Mouse (Mus musculus) MEL (cell line): ENCODE measurements around the gene Endog. TPM values are rescaled to one million over a fixed set of nuclear protein-coding genes. Genes with fewer than 3 reads are reported as not detected.
"Not testable (repeated sequence)": the region's sequence is repeated elsewhere in the genome, so short reads cannot be mapped to it uniquely, and the experiment has no call there.

ENCODE experiments used
- DNase-seq: peaks from one replicate; pipeline ENCODE4 v3.0.0; 2011; ENCODE audit warnings: low read depth, low spot score
- H3K27ac ChIP-seq: 2 replicates; pipeline ENCODE4 v1.5.1; 2012; ENCODE audit warnings: low read depth, mild to moderate bottlenecking, control low read depth, low read length, moderate library complexity; ENCODE audit not compliant: control insufficient read depth
- H3K27me3 ChIP-seq, 2 experiments: fragments of 150-350 bp in 1 of 2; sonication (generic) in 1 of 2; 2 replicates each; pipeline ENCODE4 v1.6.1; 2012; ENCODE audit warnings: low read length in 2 of 2, mild to moderate bottlenecking in 2 of 2, improper control_type of control experiment in 1 of 2, moderate library complexity in 1 of 2; ENCODE audit not compliant: insufficient read depth in 2 of 2, control insufficient read depth in 1 of 2
- H3K36me3 ChIP-seq, 2 experiments: 2 replicates each; pipeline ENCODE4 v1.6.1; 2012 to 2014; ENCODE audit warnings: low read length in 2 of 2, improper control_type of control experiment in 1 of 2, inconsistent platforms in 1 of 2, mild to moderate bottlenecking in 1 of 2; ENCODE audit not compliant: insufficient read depth in 2 of 2, control insufficient read depth in 1 of 2
- H3K4me1 ChIP-seq, 2 experiments: fragments of 150-350 bp in 1 of 2; sonication (generic) in 1 of 2; 2 replicates each; pipeline ENCODE4 v1.6.1; 2012; ENCODE audit warnings: low read length in 2 of 2, improper control_type of control experiment in 1 of 2, mild to moderate bottlenecking in 1 of 2; ENCODE audit not compliant: insufficient read depth in 2 of 2, control insufficient read depth in 1 of 2
- H3K4me3 ChIP-seq, 2 experiments: fragments of 150-350 bp in 1 of 2; sonication (generic) in 1 of 2; 2 replicates each; pipeline ENCODE4 v1.5.1; 2012; ENCODE audit warnings: low read depth in 2 of 2, low read length in 2 of 2, mild to moderate bottlenecking in 2 of 2, moderate library complexity in 2 of 2, control low read depth in 1 of 2, improper control_type of control experiment in 1 of 2; ENCODE audit not compliant: control insufficient read depth in 1 of 2, insufficient read depth in 1 of 2
- H3K79me2 ChIP-seq: 2 replicates; pipeline ENCODE4 v1.6.1; 2012; ENCODE audit warnings: mild to moderate bottlenecking, low read length, moderate library complexity; ENCODE audit not compliant: control insufficient read depth, poor library complexity, insufficient read depth
- H3K9ac ChIP-seq: 2 replicates; pipeline ENCODE4 v1.6.1; 2012; ENCODE audit warnings: low read depth, mild to moderate bottlenecking, control low read depth, low read length, moderate library complexity; ENCODE audit not compliant: control insufficient read depth, poor library complexity, severe bottlenecking
- H3K9me3 ChIP-seq: fragments of 150-350 bp; sonication (generic); replicated peaks from 2 replicates; pipeline ENCODE4 v1.6.1; 2012; ENCODE audit warnings: mild to moderate bottlenecking, low read length, improper control_type of control experiment, moderate library complexity; ENCODE audit not compliant: insufficient read depth
- BHLHE40 ChIP-seq: IDR thresholded peaks from 2 replicates; pipeline ENCODE4 v1.6.1; 2012; ENCODE audit warnings: low read depth, mild to moderate bottlenecking, inconsistent platforms, low read length, improper control_type of control experiment, borderline replicate concordance
- CHD1 ChIP-seq: IDR thresholded peaks from 2 replicates; pipeline ENCODE4 v1.6.1; 2012; ENCODE audit warnings: low read depth, mild to moderate bottlenecking, inconsistent platforms, low read length, improper control_type of control experiment
- ELF1 ChIP-seq: IDR thresholded peaks from 2 replicates; pipeline ENCODE4 v1.6.1; 2014; ENCODE audit warnings: low read depth, mild to moderate bottlenecking, inconsistent platforms, low read length, improper control_type of control experiment, moderate library complexity
- EP300 ChIP-seq, 2 experiments: IDR thresholded peaks; 2 replicates each; pipeline ENCODE4 v1.6.1; 2011; ENCODE audit warnings: improper control_type of control experiment in 2 of 2, low read length in 2 of 2, low read depth in 1 of 2, mild to moderate bottlenecking in 1 of 2
- HCFC1 ChIP-seq: IDR thresholded peaks from 2 replicates; pipeline ENCODE4 v1.6.1; 2012; ENCODE audit warnings: low read depth, mild to moderate bottlenecking, inconsistent platforms, low read length, improper control_type of control experiment, moderate library complexity
- JUND ChIP-seq: IDR thresholded peaks from 2 replicates; pipeline ENCODE4 v1.6.1; 2011; ENCODE audit warnings: low read depth, mild to moderate bottlenecking, improper control_type of control experiment, low read length
- MAFK ChIP-seq: IDR thresholded peaks from 2 replicates; pipeline ENCODE4 v1.6.1; 2011; ENCODE audit warnings: low read depth, mild to moderate bottlenecking, low read length, improper control_type of control experiment, borderline replicate concordance
- MAX ChIP-seq: IDR thresholded peaks from 2 replicates; pipeline ENCODE4 v1.6.1; 2011; ENCODE audit warnings: low read length, improper control_type of control experiment
- MXI1 ChIP-seq: IDR thresholded peaks from 2 replicates; pipeline ENCODE4 v1.6.1; 2011; ENCODE audit warnings: mild to moderate bottlenecking, low read depth, low read length, improper control_type of control experiment
- MYC ChIP-seq: IDR thresholded peaks from 2 replicates; pipeline ENCODE4 v1.6.1; 2011; ENCODE audit warnings: low read depth, mild to moderate bottlenecking, low read length, improper control_type of control experiment, moderate library complexity
- NRF1 ChIP-seq: IDR thresholded peaks from 2 replicates; pipeline ENCODE4 v1.6.1; 2014; ENCODE audit warnings: low read depth, mild to moderate bottlenecking, inconsistent platforms, low read length, improper control_type of control experiment, moderate library complexity; ENCODE audit not compliant: poor library complexity, insufficient read depth, severe bottlenecking
- POLR2A ChIP-seq, 2 experiments: IDR thresholded peaks; 2 replicates each; pipeline ENCODE4 v1.6.1; 2011 to 2012; ENCODE audit warnings: low read length in 2 of 2, mild to moderate bottlenecking in 2 of 2, control low read depth in 1 of 2, improper control_type of control experiment in 1 of 2, low read depth in 1 of 2, moderate library complexity in 1 of 2; ENCODE audit not compliant: control insufficient read depth in 1 of 2, insufficient read depth in 1 of 2, poor library complexity in 1 of 2
- POLR2AphosphoS2 ChIP-seq: IDR thresholded peaks from 2 replicates; pipeline ENCODE4 v1.6.1; 2011; ENCODE audit warnings: low read length, improper control_type of control experiment
- RCOR1 ChIP-seq: IDR thresholded peaks from 2 replicates; pipeline ENCODE4 v1.6.1; 2012; ENCODE audit warnings: low read depth, mild to moderate bottlenecking, inconsistent platforms, low read length, improper control_type of control experiment
- SMC3 ChIP-seq: IDR thresholded peaks from 2 replicates; pipeline ENCODE4 v1.6.1; 2011; ENCODE audit warnings: low read depth, low read length, improper control_type of control experiment
- TAL1 ChIP-seq: IDR thresholded peaks from 2 replicates; pipeline ENCODE4 v1.6.1; 2012; ENCODE audit warnings: mild to moderate bottlenecking, inconsistent platforms, low read length, moderate library complexity, mixed read lengths
- TCF12 ChIP-seq: IDR thresholded peaks from 2 replicates; pipeline ENCODE4 v1.6.1; 2014; ENCODE audit warnings: low read depth, mild to moderate bottlenecking, inconsistent platforms, low read length, improper control_type of control experiment, moderate library complexity
- USF1 ChIP-seq: IDR thresholded peaks from 2 replicates; pipeline ENCODE4 v1.6.1; 2014; ENCODE audit warnings: low read depth, mild to moderate bottlenecking, inconsistent platforms, low read length, improper control_type of control experiment, moderate library complexity
- ZC3H11A ChIP-seq: IDR thresholded peaks from 2 replicates; pipeline ENCODE4 v1.6.1; 2012; ENCODE audit warnings: low read depth, mild to moderate bottlenecking, inconsistent platforms, low read length, improper control_type of control experiment
- ZKSCAN1 ChIP-seq: IDR thresholded peaks from 2 replicates; pipeline ENCODE4 v1.6.1; 2012; ENCODE audit warnings: low read depth, mild to moderate bottlenecking, inconsistent platforms, low read length, improper control_type of control experiment, moderate library complexity
- ZNF384 ChIP-seq: IDR thresholded peaks from 2 replicates; pipeline ENCODE4 v1.6.1; 2012; ENCODE audit warnings: low read depth, mild to moderate bottlenecking, inconsistent platforms, low read length, improper control_type of control experiment
- polyA plus RNA-seq, 2 experiments: library from polyadenylated mRNA; stranded (reverse) in 1 of 2; unstranded in 1 of 2; fragments of >175 nt in 1 of 2; fragments of >200 nt in 1 of 2; gene quantifications; 2 replicates each; pipeline versions ENCODE4 v1.2.1 to v1.2.4; 2012; ENCODE audit warnings: low replicate concordance in 2 of 2, low read depth in 1 of 2; ENCODE audit not compliant: insufficient read length in 2 of 2, insufficient read depth in 1 of 2, missing spikeins in 1 of 2
- total RNA-seq: library from RNA; depleted of rRNA; stranded (reverse); fragments of 300-350 nt; gene quantifications from 2 replicates; pipeline ENCODE4 v1.2.3, GENCODE M21; 2012

Endog gene
- total and polyA plus RNA-seq, 3 experiments: 19.4 to 27.2 TPM; not detected in 1

DNA sequence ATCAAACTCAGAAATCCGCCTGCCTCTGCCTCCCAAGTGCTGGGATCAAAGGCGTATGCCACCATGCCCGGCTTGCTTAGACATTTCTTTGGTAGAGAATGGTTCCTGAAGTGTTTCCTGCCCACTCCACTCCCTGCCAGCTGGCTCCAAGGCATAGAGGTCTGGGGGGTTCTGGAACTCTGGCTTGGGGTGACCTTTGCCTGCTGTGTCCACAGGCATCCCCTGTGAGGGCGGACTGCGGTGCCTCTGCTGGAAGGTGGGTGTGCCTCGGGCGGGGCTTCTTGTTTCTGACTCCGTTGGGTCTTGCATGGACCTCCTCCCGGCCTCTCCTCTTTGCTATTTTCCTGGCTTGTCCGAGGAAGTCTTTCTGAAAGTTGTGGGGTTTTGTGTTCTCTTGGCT lies 34.8 kb upstream of the Endog start:
- Histone ChIP-seq H3K36me3 (peaks cover under 1 to 8% of the 10 kb centered on the region in 2 experiments), H3K9ac (no peak overlapping the region), H3K79me2 (peaks cover 9% of the 10 kb centered on the region), H3K4me1 (peaks cover 2 to 11% of the 10 kb centered on the region in 2 experiments; a peak in 2 of 4 replicates), H3K4me3 (no peak overlapping the region), H3K27me3 (no peaks in the 10 kb centered on the region), H3K27ac (no peak overlapping the region), H3K9me3 (no peaks in the 10 kb centered on the region)
- DNase-seq: no peak
- TF ChIP-seq TAL1 (no peak), HCFC1 (no peak), ZNF384 (no peak), RCOR1 (no peak), USF1 (no peak), SMC3 (no peak), ELF1 (no peak), ZKSCAN1 (no peak), POLR2AphosphoS2 (no peak)

DNA sequence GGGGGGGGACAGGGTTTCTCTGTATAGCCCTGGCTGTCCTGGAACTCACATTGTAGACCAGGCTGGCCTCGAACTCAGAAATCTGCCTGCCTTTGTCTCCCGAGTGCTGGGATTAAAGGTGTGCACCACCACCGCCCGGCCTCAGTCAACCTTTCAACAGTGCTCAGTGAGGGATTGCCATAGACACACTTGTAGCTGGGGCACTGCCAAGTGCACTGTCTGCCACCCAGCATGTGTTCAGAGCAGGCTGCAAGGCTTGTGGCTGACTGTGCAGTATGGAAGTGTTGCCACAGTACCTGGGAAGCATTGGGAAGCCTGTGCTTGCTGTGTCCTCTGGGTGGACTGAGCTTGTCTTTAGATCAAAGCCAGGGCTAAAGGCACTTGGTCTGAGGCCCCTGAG lies 31.3 kb upstream of the Endog start:
- not testable (repeated sequence) for H3K36me3 ChIP-seq, H3K4me1 ChIP-seq, H3K27me3 ChIP-seq, H3K27ac ChIP-seq, H3K9me3 ChIP-seq, H3K4me3 ChIP-seq, H3K79me2 ChIP-seq, DNase-seq, H3K9ac ChIP-seq

- Histone ChIP-seq H3K9me3 (no peaks in the 10 kb centered on the region), H3K4me3 (no peak overlapping the region), H3K36me3 (peaks cover 0 to 6% of the 10 kb centered on the region in 2 experiments; a peak in 2 of 4 replicates), H3K27ac (no peak overlapping the region), H3K4me1 (no peaks in the 10 kb centered on the region), H3K9ac (no peak overlapping the region), H3K79me2 (no peaks in the 10 kb centered on the region), H3K27me3 (no peaks in the 10 kb centered on the region)
- TF ChIP-seq SMC3: no peak
- no peak for TF ChIP-seq NRF1
- TF ChIP-seq HCFC1: no peak
- no peak for TF ChIP-seq MAX
- TF ChIP-seq USF1: no peak
- no peak for TF ChIP-seq TCF12
- TF ChIP-seq ZC3H11A: no peak
- TF ChIP-seq MYC: no peak
- TF ChIP-seq ELF1: no peak
- no peak for TF ChIP-seq POLR2AphosphoS2
- no peak for TF ChIP-seq BHLHE40
- no peak for TF ChIP-seq MAFK
- no peak for TF ChIP-seq EP300 (IDR thresholded peaks at IDR 0.05; ENCODE audit: low read depth in 1 of 2, low read length in 2 of 2)
- TF ChIP-seq MXI1: no peak
- TF ChIP-seq JUND: no peak
- no peak for TF ChIP-seq TAL1
- TF ChIP-seq RCOR1: no peak
- no peak for TF ChIP-seq CHD1
- TF ChIP-seq POLR2A (IDR thresholded peaks at IDR 0.05; ENCODE audit: control insufficient read depth in 1 of 2, insufficient read depth in 1 of 2, low read depth in 1 of 2, low read length in 2 of 2, poor library complexity in 1 of 2): no peak
- TF ChIP-seq ZKSCAN1: no peak
- DNase-seq: no peak
Measured at GRCm38 (mm10) chr2:30144436-30144835, 26.9 kb upstream of the Endog start.
